Mouse (Mus musculus): Measurements from ENCODE around the gene Entpd1. TPM values are rescaled to one million over a fixed set of nuclear protein-coding genes. Genes with fewer than 3 reads are reported as not detected.

Entpd1 gene
- 9.9 and 17.6 TPM in 2 replicates for polyA plus RNA-seq (2011; ENCODE audit: insufficient read depth, insufficient read length, low replicate concordance, missing spikeins)

- Histone ChIP-seq H3K27ac (ENCODE audit: control insufficient read depth, insufficient read depth, low read depth, low read length, poor library complexity) (no peak within 1 kb of the TSS), H3K4me1 (ENCODE audit: control insufficient read depth, insufficient read depth, low read length) (no peaks in the 10 kb centered on the region; the same call in 1 of the 2 replicates), H3K4me3 (replicated peaks; ENCODE audit: control insufficient read depth, low read depth, low read length) (peak within 1 kb of the TSS; percentile 61)
- under 1% methylated on average over 45 of the region's 45 CpGs for WGBS
- peak; percentile 43; the same call in 1 of the 2 replicates for TF ChIP-seq POLR2A (IDR thresholded peaks at IDR 0.05; ENCODE audit: borderline replicate concordance, control insufficient read depth, low read depth, low read length)
- peak; percentile 96 for TF ChIP-seq CTCF (IDR thresholded peaks at IDR 0.05; ENCODE audit: control insufficient read depth, insufficient read depth, low read length)
Observed at GRCm38 (mm10) chr19:40611830-40612506, at the start of gene Entpd1, which contains the start of gene Tctn3. Entpd1 (plus strand) TSS chr19:40612366. Tctn3 (minus strand) TSS chr19:40612233.

GRCm38 (mm10) chr19:40563880-40564645 lies 48.1 kb upstream of the Entpd1 start:
- Histone ChIP-seq H3K4me1 (ENCODE audit: control insufficient read depth, insufficient read depth, low read length) (no peaks in the 10 kb centered on the region), H3K4me3 (replicated peaks; ENCODE audit: control insufficient read depth, low read depth, low read length) (no peak overlapping the region), H3K27ac (ENCODE audit: control insufficient read depth, insufficient read depth, low read depth, low read length, poor library complexity) (no peak overlapping the region)
- TF ChIP-seq CTCF (IDR thresholded peaks at IDR 0.05; ENCODE audit: control insufficient read depth, insufficient read depth, low read length) (no peak), POLR2A (IDR thresholded peaks at IDR 0.05; ENCODE audit: borderline replicate concordance, control insufficient read depth, low read depth, low read length) (no peak)
- 89% methylated on average over 10 of the region's 10 CpGs for WGBS

- TF ChIP-seq POLR2A (IDR thresholded peaks at IDR 0.05; ENCODE audit: borderline replicate concordance, control insufficient read depth, low read depth, low read length) (no peak), CTCF (IDR thresholded peaks at IDR 0.05; ENCODE audit: control insufficient read depth, insufficient read depth, low read length) (no peak)
- Histone ChIP-seq H3K27ac (ENCODE audit: control insufficient read depth, insufficient read depth, low read depth, low read length, poor library complexity) (no peak overlapping the region), H3K4me1 (ENCODE audit: control insufficient read depth, insufficient read depth, low read length) (no peaks in the 10 kb centered on the region), H3K4me3 (replicated peaks; ENCODE audit: control insufficient read depth, low read depth, low read length) (no peak overlapping the region)
- 86% methylated on average over 3 of the region's 3 CpGs for WGBS
Observed at GRCm38 (mm10) chr19:40567616-40568015, 44.5 kb upstream of the Entpd1 start.

GRCm38 (mm10) chr19:40570726-40571125 lies 41.4 kb upstream of the Entpd1 start:
- WGBS = 91% methylated on average over 9 of the region's 9 CpGs
- Histone ChIP-seq H3K4me3 (replicated peaks; ENCODE audit: control insufficient read depth, low read depth, low read length) (no peak overlapping the region), H3K27ac (ENCODE audit: control insufficient read depth, insufficient read depth, low read depth, low read length, poor library complexity) (no peak overlapping the region), H3K4me1 (ENCODE audit: control insufficient read depth, insufficient read depth, low read length) (no peaks in the 10 kb centered on the region)
- TF ChIP-seq CTCF (IDR thresholded peaks at IDR 0.05; ENCODE audit: control insufficient read depth, insufficient read depth, low read length) = no peak

GRCm38 (mm10) chr19:40575438-40575837 lies 36.7 kb upstream of the Entpd1 start:
- H3K4me3 ChIP-seq (replicated peaks; ENCODE audit: control insufficient read depth, low read depth, low read length) = no peak overlapping the region
- no peaks in the 10 kb centered on the region for H3K4me1 ChIP-seq (ENCODE audit: control insufficient read depth, insufficient read depth, low read length)
- H3K27ac ChIP-seq (ENCODE audit: control insufficient read depth, insufficient read depth, low read depth, low read length, poor library complexity) = no peak overlapping the region
- TF ChIP-seq CTCF (IDR thresholded peaks at IDR 0.05; ENCODE audit: control insufficient read depth, insufficient read depth, low read length) (no peak), POLR2A (IDR thresholded peaks at IDR 0.05; ENCODE audit: borderline replicate concordance, control insufficient read depth, low read depth, low read length) (no peak)
- WGBS = 85% methylated on average over 5 of the region's 5 CpGs

DNA sequence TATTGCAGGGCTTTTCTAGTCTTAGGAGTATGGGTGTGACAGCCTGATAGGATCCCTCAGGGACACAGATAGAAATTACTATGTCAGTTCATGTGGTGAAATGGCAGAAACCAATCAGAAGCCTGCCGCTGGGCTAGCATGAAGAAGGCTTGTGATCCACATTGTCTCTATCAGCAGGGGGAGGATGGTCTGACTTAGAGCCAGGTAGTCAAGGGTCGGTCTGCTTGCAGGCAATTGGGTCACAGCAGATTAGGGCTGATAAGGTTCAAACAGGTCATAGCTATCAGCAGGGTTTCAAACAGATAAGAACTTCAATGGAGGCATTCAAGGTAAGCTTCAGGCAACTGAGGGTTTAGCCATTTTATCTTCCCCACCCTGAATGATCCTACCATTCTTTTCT lies 31.3 kb upstream of the Entpd1 start:
- no peak overlapping the region for H3K27ac ChIP-seq (ENCODE audit: control insufficient read depth, insufficient read depth, low read depth, low read length, poor library complexity)
- no peak overlapping the region for H3K4me3 ChIP-seq (replicated peaks; ENCODE audit: control insufficient read depth, low read depth, low read length)
- WGBS = 70% methylated on average over 2 of the region's 2 CpGs
- no peak for TF ChIP-seq POLR2A (IDR thresholded peaks at IDR 0.05; ENCODE audit: borderline replicate concordance, control insufficient read depth, low read depth, low read length)
- no peak for TF ChIP-seq CTCF (IDR thresholded peaks at IDR 0.05; ENCODE audit: control insufficient read depth, insufficient read depth, low read length)
- no peaks in the 10 kb centered on the region for H3K4me1 ChIP-seq (ENCODE audit: control insufficient read depth, insufficient read depth, low read length)

GRCm38 (mm10) chr19:40581662-40582061 lies 30.5 kb upstream of the Entpd1 start:
- no peaks in the 10 kb centered on the region for H3K4me1 ChIP-seq (ENCODE audit: control insufficient read depth, insufficient read depth, low read length)

DNA sequence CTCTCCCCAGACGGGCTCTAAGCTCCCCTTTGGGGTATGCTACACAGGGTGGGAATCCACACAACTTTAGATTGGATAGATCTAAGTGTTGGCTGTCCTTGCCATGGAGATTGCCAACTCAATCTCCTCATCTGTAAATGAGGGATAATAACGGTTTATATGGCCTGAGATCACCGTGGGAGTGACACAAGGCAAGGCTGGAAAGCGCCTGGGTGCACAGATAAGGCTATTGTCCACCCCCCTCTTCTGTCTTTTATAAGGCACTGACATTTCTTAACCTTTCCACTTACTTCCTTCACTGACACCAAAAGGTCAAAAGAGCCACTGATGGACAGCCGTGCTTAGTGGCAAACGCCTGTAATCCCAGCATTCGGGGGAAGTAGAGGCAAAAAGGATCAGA lies 25.3 kb upstream of the Entpd1 start:
- Histone ChIP-seq H3K4me1 (ENCODE audit: control insufficient read depth, insufficient read depth, low read length) (no peaks in the 10 kb centered on the region), H3K4me3 (replicated peaks; ENCODE audit: control insufficient read depth, low read depth, low read length) (no peak overlapping the region), H3K27ac (ENCODE audit: control insufficient read depth, insufficient read depth, low read depth, low read length, poor library complexity) (no peak overlapping the region)
- TF ChIP-seq POLR2A (IDR thresholded peaks at IDR 0.05; ENCODE audit: borderline replicate concordance, control insufficient read depth, low read depth, low read length) = no peak
- no peak for TF ChIP-seq CTCF (IDR thresholded peaks at IDR 0.05; ENCODE audit: control insufficient read depth, insufficient read depth, low read length)
- 43% methylated on average over 7 of the region's 7 CpGs for WGBS

More at GRCm38 (mm10) chr19:40581662-40582061, 30.5 kb upstream of the Entpd1 start:
- no peak for TF ChIP-seq POLR2A (IDR thresholded peaks at IDR 0.05; ENCODE audit: borderline replicate concordance, control insufficient read depth, low read depth, low read length)
- no peak for TF ChIP-seq CTCF (IDR thresholded peaks at IDR 0.05; ENCODE audit: control insufficient read depth, insufficient read depth, low read length)
- WGBS = 84% methylated on average over 5 of the region's 5 CpGs
- no peak overlapping the region for H3K27ac ChIP-seq (ENCODE audit: control insufficient read depth, insufficient read depth, low read depth, low read length, poor library complexity)
- H3K4me3 ChIP-seq (replicated peaks; ENCODE audit: control insufficient read depth, low read depth, low read length) = no peak overlapping the region
